Mouse (Mus musculus) kidney, adult 2 months (tissue): Measurements from ENCODE around the gene Celf2.

Source experiments
- CTCF ChIP-seq: fragments of 200-500 bp; conservative IDR thresholded peaks from 2 replicates; pipeline ENCODE4 v1.5.1; 2011; ENCODE audit warnings: low read depth, mild to moderate bottlenecking, control low read depth, low read length, moderate library complexity, mixed read lengths; ENCODE audit not compliant: insufficient read depth, insufficient read length
- POLR2A ChIP-seq: fragments of 200-500 bp; IDR thresholded peaks from one replicate; pipeline ENCODE4 v1.6.1; 2011; ENCODE audit warnings: low read depth, low read length, control low read depth

DNA sequence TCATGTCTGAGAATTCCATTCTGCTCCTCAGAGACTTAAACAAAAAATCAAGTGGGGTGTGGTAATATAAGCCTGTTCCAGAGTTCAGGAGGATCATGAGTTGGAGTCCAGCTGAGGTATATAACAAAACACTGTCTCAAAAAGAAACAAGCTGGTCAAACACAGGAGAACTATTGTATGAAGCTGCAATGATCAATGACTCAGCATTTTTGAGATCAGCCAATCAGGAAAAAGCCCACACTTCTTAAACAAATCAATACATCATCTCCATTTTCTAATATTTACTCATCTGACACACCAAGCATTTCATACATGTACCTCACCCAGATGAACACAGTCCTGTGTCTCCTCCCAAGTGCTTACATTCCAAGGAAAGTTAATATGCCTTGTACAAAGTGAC lies 544.1 kb downstream of the Celf2 start:
- TF ChIP-seq POLR2A = no peak
- TF ChIP-seq CTCF = no peak
